Mouse (Mus musculus): Measurements from ENCODE around the gene Gm17662. TPM values are rescaled to one million over a fixed set of nuclear protein-coding genes. Genes with fewer than 3 reads are reported as not detected.

Gene Gm17662
- total and polyA plus RNA-seq, 3 experiments = not detected

DNA sequence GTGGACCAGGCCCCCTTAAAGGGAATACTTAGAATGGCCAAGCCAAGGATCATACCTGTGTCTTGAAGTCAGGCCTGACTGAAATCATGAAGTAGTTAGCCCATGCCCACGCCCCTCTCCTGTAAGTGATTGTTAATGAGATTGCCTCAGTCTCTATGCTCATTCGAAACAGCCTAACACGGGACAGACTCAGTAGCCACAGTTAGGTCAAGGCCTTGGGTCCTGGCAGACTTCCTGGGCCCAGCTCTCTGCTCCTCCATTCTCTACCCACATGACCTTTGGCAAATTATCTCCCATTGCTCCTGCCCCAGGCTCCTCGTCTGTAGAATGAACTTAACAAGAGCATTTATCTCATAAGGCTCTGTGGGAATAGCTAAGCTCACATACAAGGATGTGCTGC, 38.1 kb upstream of the Gm17662 start (continued):
- TF ChIP-seq SIN3A (IDR thresholded peaks at IDR 0.05; ENCODE audit: low read length) (no peak), SMC3 (IDR thresholded peaks at IDR 0.05; ENCODE audit: low read depth, low read length) (no peak)

DNA sequence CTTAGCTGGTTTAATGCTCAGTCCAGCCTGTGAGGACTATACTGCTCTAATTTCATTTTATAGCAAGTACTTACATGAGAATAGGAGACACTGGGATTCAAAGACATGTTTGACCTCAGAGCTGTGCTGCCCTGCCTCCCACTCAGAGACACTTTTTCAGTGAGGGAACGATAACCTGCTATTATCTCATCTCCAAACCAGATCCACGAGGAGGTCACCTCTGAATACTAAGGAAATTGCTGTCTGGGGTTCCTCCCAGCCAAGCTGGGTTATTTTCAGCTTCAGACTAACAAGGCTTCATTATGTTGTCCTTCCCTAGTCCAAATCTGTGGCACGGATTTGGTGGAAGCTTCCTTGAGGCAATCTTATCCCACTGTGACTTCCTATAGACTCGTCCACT, 37.2 kb upstream of the Gm17662 start:
- in situ Hi-C loops (cut with MboI; ENCODE audit: low pct_ligation_motif_present, low pct_unique_long_range_greater_than_20kb, low sequenced_read_pairs) = no loop called here
- TF ChIP-seq RCOR1 (conservative IDR thresholded peaks at IDR 0.05; ENCODE audit: low read depth, low read length) (no peak), MAX (IDR thresholded peaks at IDR 0.05; ENCODE audit: low read length) (no peak), ELF1 (IDR thresholded peaks at IDR 0.05; ENCODE audit: low read depth, low read length) (no peak), ZNF384 (IDR thresholded peaks at IDR 0.05; ENCODE audit: low read depth, low read length) (no peak), NELFE (IDR thresholded peaks at IDR 0.05; ENCODE audit: low read depth, low read length) (no peak), MEF2A (IDR thresholded peaks at IDR 0.05; ENCODE audit: borderline replicate concordance, low read depth, low read length) (no peak), ETS1 (conservative IDR thresholded peaks at IDR 0.05; ENCODE audit: low read depth, low read length) (no peak), EP300 (IDR thresholded peaks at IDR 0.05; ENCODE audit: low read length) (no peak), CHD2 (IDR thresholded peaks at IDR 0.05; ENCODE audit: low read length) (no peak), ZMIZ1 (IDR thresholded peaks at IDR 0.05; ENCODE audit: low read depth, low read length) (no peak), POLR2AphosphoS2 (IDR thresholded peaks at IDR 0.05; ENCODE audit: low read depth, low read length) (no peak)
- Histone ChIP-seq H3K4me3 (replicated peaks in 1 of 3; ENCODE audit: low read depth in 2 of 3, low read length in 2 of 3, poor library complexity in 1 of 3) (no peak overlapping the region), H3K79me2 (replicated peaks; ENCODE audit: control insufficient read depth, extremely low read depth, insufficient read depth, poor library complexity, severe bottlenecking) (no peaks in the 10 kb centered on the region), H3K4me1 (ENCODE audit: control insufficient read depth in 1 of 2, insufficient read depth in 2 of 2) (peaks cover 0 to 20% of the 10 kb centered on the region in 2 experiments; a peak in 2 of 4 replicates), H3K9ac (ENCODE audit: insufficient read depth, low read depth) (no peak overlapping the region), H3K9me3 (replicated peaks; ENCODE audit: low read length) (peaks cover 52% of the 10 kb centered on the region), H3K27me3 (replicated peaks) (no peaks in the 10 kb centered on the region), H3K4me2 (ENCODE audit: insufficient read depth, low read depth, poor library complexity, severe bottlenecking) (no peak overlapping the region), H3K36me3 (replicated peaks in 1 of 2; ENCODE audit: control insufficient read depth in 1 of 2, insufficient read depth in 1 of 2, low read length in 1 of 2) (no peaks in the 10 kb centered on the region), H3K27ac (ENCODE audit: insufficient read depth, low read depth) (no peak overlapping the region)
- dilution Hi-C loops (cut with MboI; ENCODE audit: extremely low pct_ligation_motif_present, extremely low pct_unique_long_range_greater_than_20kb, low sequenced_read_pairs) = no loop called here
- DNase-seq (ENCODE audit: extremely low read depth) = no peak

DNA sequence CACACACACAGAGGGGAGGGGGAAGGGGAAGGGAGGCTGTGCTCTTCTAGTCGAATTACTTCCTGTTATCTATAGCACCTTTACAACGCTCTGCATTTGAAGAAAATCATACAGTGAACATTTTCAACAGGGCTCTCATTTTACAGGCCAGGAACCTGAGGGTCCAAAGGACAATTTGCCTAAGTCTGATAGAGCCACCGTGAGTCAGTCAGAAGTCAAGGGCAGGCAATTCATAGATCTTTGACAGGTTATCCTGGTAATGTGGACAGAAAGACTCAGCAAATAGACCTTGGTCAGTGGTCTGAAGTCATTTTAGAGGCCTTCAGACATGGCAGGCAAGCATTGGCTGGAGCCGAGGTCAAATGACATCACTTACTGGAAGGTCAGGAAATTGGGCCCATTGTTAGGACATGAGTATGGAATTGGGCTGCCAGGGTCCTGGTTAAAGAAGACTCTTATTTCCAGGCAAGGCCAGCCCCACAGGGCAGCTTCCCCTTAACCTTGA, 33.5 kb upstream of the Gm17662 start:
- dilution Hi-C loops (cut with MboI; ENCODE audit: extremely low pct_ligation_motif_present, extremely low pct_unique_long_range_greater_than_20kb, low sequenced_read_pairs) (no loop called here), in situ Hi-C loops (cut with MboI; ENCODE audit: low pct_ligation_motif_present, low pct_unique_long_range_greater_than_20kb, low sequenced_read_pairs) (no loop called here)
- no peak overlapping the region for H3K4me3 ChIP-seq (replicated peaks in 1 of 3; ENCODE audit: low read depth in 2 of 3, low read length in 2 of 3, poor library complexity in 1 of 3)
- H3K4me1 ChIP-seq (ENCODE audit: control insufficient read depth in 1 of 2, insufficient read depth in 2 of 2) = peaks cover 0 to 20% of the 10 kb centered on the region in 2 experiments; a peak in 2 of 4 replicates
- H3K4me2 ChIP-seq (ENCODE audit: insufficient read depth, low read depth, poor library complexity, severe bottlenecking) = no peak overlapping the region
- peaks cover 32% of the 10 kb centered on the region for H3K9me3 ChIP-seq (replicated peaks; ENCODE audit: low read length)
- DNase-seq (ENCODE audit: extremely low read depth) = no peak
- H3K27me3 ChIP-seq (replicated peaks) = no peaks in the 10 kb centered on the region
- H3K36me3 ChIP-seq (replicated peaks in 1 of 2; ENCODE audit: control insufficient read depth in 1 of 2, insufficient read depth in 1 of 2, low read length in 1 of 2) = no peaks in the 10 kb centered on the region
- H3K9ac ChIP-seq (ENCODE audit: insufficient read depth, low read depth) = no peak overlapping the region
- H3K79me2 ChIP-seq (replicated peaks; ENCODE audit: control insufficient read depth, extremely low read depth, insufficient read depth, poor library complexity, severe bottlenecking) = no peaks in the 10 kb centered on the region
- no peak overlapping the region for H3K27ac ChIP-seq (ENCODE audit: insufficient read depth, low read depth)
- TF ChIP-seq SIN3A (IDR thresholded peaks at IDR 0.05; ENCODE audit: low read length) (no peak), POLR2AphosphoS2 (IDR thresholded peaks at IDR 0.05; ENCODE audit: low read depth, low read length) (no peak), NELFE (IDR thresholded peaks at IDR 0.05; ENCODE audit: low read depth, low read length) (no peak), JUND (conservative IDR thresholded peaks at IDR 0.05; ENCODE audit: low read depth, low read length) (no peak), TBP (conservative IDR thresholded peaks at IDR 0.05; ENCODE audit: low read depth, low read length) (no peak), USF2 (conservative IDR thresholded peaks at IDR 0.05; ENCODE audit: low read depth, low read length) (no peak), NRF1 (IDR thresholded peaks at IDR 0.05; ENCODE audit: low read depth, low read length) (no peak), TCF12 (IDR thresholded peaks at IDR 0.05; ENCODE audit: low read depth, low read length) (no peak), POLR2A (IDR thresholded peaks at IDR 0.05; ENCODE audit: low read depth, low read length) (no peak), RCOR1 (conservative IDR thresholded peaks at IDR 0.05; ENCODE audit: low read depth, low read length) (no peak), HCFC1 (IDR thresholded peaks at IDR 0.05; ENCODE audit: low read depth, low read length) (no peak), ELF1 (IDR thresholded peaks at IDR 0.05; ENCODE audit: low read depth, low read length) (no peak)
